Mouse (Mus musculus): ENCODE data around the gene Efhc1.

DNA sequence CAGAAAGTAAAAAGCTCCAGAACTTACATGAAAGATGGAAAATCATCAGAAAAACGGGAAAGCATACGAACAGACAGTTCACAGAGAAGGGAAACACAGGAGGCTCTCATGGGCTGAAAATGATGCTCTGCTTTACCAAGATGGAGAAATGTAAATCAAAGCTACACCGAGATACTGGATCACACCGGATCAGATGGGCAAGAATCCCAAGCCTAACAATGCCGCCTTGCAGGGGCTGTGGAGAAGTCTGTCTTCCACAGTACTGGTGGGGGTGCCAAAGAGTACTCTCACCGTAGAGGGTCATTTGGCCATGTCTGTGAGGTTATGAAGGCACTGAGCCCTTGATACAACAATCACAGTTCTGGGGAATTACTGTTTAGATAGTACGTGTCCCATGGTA lies 75.1 kb downstream of the Efhc1 start:
- TF ChIP-seq CTCF (IDR thresholded peaks at IDR 0.05; ENCODE audit: borderline replicate concordance, extremely low read depth, insufficient read depth, insufficient read length): no peak
- TF ChIP-seq POLR2A (IDR thresholded peaks at IDR 0.05; ENCODE audit: borderline replicate concordance, extremely low read depth, insufficient read depth, insufficient read length, poor library complexity, severe bottlenecking): no peak

All from brain, embryonic 14.5 days (tissue).